Mouse (Mus musculus): ENCODE data around the gene Pcyt1b. TPM values are rescaled to one million over a fixed set of nuclear protein-coding genes. Genes with fewer than 3 reads are reported as not detected.

Gene Pcyt1b
- polyA plus RNA-seq, 1 experiment from 2014 or later = 4.8 TPM

DNA sequence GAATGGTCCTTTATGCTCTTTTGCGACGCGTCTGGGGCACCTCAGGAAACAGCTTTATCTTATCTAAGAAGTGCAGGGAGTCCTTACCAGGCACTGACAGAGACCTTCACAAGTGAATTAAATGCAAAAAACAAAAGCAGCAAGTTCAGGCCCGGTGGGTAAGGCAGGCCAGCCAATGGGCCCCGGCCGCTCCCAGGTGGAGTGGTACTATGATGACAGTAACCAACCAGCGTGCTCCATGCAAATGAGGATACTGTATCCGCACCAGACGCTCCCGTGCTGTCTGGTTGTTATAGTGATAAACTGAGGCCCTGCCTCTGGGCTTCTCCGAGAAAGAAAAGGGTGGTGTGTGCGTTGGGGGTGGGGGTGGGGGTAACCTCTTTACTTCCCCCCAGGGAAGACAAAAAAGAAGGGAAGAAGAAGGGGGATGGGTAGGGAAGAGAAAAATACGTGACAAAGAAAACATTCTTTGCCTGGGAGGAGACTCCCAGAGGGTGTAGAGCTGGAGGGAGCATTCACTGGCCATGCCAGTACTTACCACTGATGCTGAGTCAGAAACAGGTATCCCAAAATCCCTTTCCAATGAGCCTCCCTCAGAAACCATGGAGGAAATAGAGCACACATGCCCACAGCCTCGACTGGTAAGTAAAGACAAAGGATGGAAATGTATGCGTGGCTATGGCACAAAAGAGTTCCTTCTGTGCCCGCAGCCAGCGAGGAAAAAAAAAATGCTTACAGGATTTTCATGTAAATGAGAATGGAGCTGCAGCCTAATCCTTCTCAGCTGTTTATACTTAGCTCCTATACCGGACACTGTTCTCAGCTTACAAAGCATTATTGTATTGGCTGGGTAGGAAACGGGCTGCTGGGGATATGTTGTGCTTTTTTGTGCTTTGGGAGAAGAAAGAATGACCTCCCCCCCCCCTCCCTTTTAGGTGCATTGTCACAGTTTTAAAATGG lies 20.5 kb downstream of the Pcyt1b start:
- Histone ChIP-seq H3K9me3 (no peaks in the 10 kb centered on the region), H3K27me3 (0 out of 2 replicates have a peak, but pooled peaks cover 9% of the 10 kb centered on the region), H3K4me2 (peak overlapping the region; percentile 60), H3K27ac (peak overlapping the region; percentile 87), H3K4me1 (no peaks in the 10 kb centered on the region), H3K9ac (peak overlapping the region; percentile 52), H3K36me3 (no peaks in the 10 kb centered on the region), H3K4me3 (peak overlapping the region; percentile 42)
- peak; percentile 98 for ATAC-seq (ENCODE audit: insufficient number of reproducible peaks, insufficient read depth, low FRiP score, low TSS enrichment, low read depth)
- 19% methylated on average over 19 of the region's 19 CpGs for WGBS

DNA sequence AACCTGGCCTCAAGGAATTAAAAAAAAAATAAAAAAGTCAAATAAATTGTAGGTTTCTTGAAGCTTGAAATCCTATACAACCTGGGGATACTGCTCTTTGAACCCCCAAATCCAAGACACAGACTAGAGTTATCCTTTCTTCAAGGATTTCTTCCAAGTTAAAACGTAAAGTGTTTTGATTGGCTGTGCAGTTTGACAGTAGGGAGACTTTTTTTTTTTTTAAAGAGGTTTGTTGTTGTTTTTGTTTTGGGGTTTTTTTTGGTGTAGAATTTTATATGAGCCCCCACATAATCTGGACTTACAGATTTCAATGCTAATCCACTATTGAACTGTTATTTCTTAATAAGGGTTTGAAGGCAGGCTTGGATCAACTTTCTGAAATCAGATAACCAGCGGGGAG lies 21.6 kb downstream of the Pcyt1b start:
- Histone ChIP-seq H3K36me3 (no peaks in the 10 kb centered on the region), H3K27ac (peak overlapping the region; percentile 87; the same call in 1 of the 2 replicates), H3K9me3 (no peaks in the 10 kb centered on the region), H3K4me1 (no peaks in the 10 kb centered on the region), H3K9ac (no peak overlapping the region), H3K27me3 (0 out of 2 replicates have a peak, but pooled peaks cover 9% of the 10 kb centered on the region), H3K4me3 (peak overlapping the region; percentile 42), H3K4me2 (peak overlapping the region; percentile 60)
- no peak for ATAC-seq (ENCODE audit: insufficient number of reproducible peaks, insufficient read depth, low FRiP score, low TSS enrichment, low read depth)
- WGBS = 52% methylated on average over 2 of the region's 2 CpGs

DNA sequence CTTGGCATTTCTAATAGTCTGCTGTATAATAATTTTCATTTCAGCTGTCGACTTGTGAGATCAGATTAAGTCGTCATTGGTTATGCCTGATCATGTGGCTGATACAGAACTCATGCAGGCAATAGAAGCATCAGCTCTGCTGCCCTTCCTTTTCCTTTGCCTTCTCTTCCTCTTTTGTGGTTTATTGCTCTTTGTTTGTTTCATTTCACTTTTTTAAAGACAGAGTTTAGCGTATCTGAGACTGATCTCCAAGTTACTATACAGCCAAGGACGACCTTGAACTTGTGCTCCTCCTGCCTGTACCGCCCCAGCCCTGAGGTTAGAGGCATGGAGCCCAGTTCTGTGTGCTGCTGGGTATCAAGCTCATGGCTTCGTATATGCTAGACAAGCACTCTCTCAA lies 34.6 kb downstream of the Pcyt1b start:
- no peak overlapping the region for H3K4me2 ChIP-seq
- no peaks in the 10 kb centered on the region for H3K4me1 ChIP-seq
- H3K27me3 ChIP-seq = no peaks in the 10 kb centered on the region; the same call in 1 of the 2 replicates
- WGBS = 71% methylated on average over 6 of the region's 6 CpGs
- no peak overlapping the region for H3K4me3 ChIP-seq
- no peak overlapping the region for H3K9ac ChIP-seq
- ATAC-seq (ENCODE audit: insufficient number of reproducible peaks, insufficient read depth, low FRiP score, low TSS enrichment, low read depth) = no peak
- no peaks in the 10 kb centered on the region for H3K36me3 ChIP-seq
- H3K27ac ChIP-seq = no peak overlapping the region
- H3K9me3 ChIP-seq = no peaks in the 10 kb centered on the region

DNA sequence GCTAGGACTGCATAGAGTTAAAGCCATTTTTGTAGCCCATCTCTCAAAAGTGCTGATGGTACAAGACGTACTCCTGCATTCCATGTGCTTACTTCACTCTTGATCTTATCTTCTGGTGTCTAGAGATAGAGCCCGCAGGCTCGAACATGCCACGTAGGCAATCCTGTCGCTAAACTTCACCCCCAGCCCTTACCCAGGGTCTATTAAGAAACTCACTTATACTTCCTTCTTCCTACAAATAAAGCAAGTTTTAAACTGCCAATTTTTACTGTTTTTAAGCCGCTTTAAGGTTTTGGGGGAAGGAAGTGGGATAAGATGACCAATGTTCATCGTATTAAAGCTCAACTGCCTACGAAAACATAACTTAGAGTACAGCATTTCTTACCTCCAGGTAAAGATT lies 36.0 kb downstream of the Pcyt1b start:
- no peak for ATAC-seq (ENCODE audit: insufficient number of reproducible peaks, insufficient read depth, low FRiP score, low TSS enrichment, low read depth)
- Histone ChIP-seq H3K9ac (no peak overlapping the region), H3K27me3 (no peaks in the 10 kb centered on the region; the same call in 1 of the 2 replicates), H3K4me2 (no peak overlapping the region), H3K9me3 (no peaks in the 10 kb centered on the region), H3K36me3 (no peaks in the 10 kb centered on the region), H3K27ac (no peak overlapping the region), H3K4me3 (no peak overlapping the region), H3K4me1 (no peaks in the 10 kb centered on the region)
- 80% methylated on average over 8 of the region's 8 CpGs for WGBS

DNA sequence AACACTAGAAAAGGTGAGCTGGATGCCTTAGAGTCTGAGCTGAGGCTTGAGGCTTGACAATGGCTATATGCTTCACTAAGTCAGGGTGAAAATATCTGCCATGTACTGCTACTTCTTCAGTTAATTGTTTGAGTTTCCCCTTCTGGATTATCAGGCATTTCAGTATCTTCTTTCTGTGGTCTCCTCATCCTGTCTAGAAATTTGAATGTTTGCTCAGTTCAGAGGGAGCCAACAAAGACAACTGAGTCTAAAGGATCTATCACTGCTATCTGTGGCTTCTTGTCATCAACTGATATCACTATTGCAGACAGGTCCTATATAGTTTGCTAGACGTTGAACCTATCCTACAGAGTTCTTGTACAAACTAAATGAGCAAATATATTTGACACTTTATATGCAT lies 42.9 kb downstream of the Pcyt1b start:
- ATAC-seq (ENCODE audit: insufficient number of reproducible peaks, insufficient read depth, low FRiP score, low TSS enrichment, low read depth) = no peak
- Histone ChIP-seq H3K9ac (no peak overlapping the region), H3K4me3 (no peak overlapping the region), H3K4me1 (peaks cover 6% of the 10 kb centered on the region; the same call in 1 of the 2 replicates), H3K27ac (no peak overlapping the region), H3K27me3 (no peaks in the 10 kb centered on the region), H3K36me3 (no peaks in the 10 kb centered on the region), H3K9me3 (no peaks in the 10 kb centered on the region), H3K4me2 (no peak overlapping the region)
- 77% methylated on average over 1 of the region's 1 CpGs for WGBS

DNA sequence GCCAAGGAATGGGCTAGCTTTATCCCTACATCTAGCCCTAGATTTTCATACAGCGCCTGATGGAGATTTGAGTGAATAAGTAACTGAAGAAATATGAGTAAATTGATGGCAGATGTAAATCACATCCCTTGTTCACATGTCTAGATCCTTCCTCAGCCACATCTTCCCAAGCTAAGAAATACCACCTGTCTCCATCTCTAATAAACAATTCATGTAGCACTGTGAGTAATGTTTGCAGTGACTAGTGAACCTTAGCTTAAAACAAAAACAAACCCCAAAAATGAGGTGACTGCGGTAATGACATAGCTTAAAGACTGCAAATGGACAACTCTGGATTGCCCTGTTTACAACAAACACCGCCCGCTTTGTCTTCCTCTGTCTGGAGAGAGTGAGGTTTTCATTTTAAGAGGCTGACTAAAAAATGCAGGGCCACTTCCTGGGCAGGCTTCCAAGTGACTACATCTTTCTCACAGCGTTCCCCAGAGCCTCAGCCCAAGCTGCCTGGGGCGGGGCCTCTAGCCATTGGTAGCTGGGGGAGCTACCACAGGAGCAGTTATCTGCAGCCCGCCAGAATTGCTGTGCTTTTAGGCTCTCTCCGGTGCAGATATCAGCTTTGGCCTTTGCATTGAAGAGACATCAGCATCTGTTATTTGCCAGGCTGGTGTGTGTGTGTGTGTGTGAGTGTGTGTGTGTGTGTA lies 46.0 kb downstream of the Pcyt1b start:
- Histone ChIP-seq H3K4me2 (0 out of 2 replicates have a peak overlapping the region, but pooled peaks have one; percentile 14), H3K36me3 (no peaks in the 10 kb centered on the region), H3K27ac (peak overlapping the region; percentile 44; the same call in 1 of the 2 replicates), H3K9ac (no peak overlapping the region), H3K4me1 (peaks cover 6% of the 10 kb centered on the region; the same call in 1 of the 2 replicates), H3K4me3 (no peak overlapping the region), H3K27me3 (peaks cover 15% of the 10 kb centered on the region; the same call in 1 of the 2 replicates), H3K9me3 (no peaks in the 10 kb centered on the region)
- WGBS = 40% methylated on average over 8 of the region's 8 CpGs
- ATAC-seq (ENCODE audit: insufficient number of reproducible peaks, insufficient read depth, low FRiP score, low TSS enrichment, low read depth) = no peak

DNA sequence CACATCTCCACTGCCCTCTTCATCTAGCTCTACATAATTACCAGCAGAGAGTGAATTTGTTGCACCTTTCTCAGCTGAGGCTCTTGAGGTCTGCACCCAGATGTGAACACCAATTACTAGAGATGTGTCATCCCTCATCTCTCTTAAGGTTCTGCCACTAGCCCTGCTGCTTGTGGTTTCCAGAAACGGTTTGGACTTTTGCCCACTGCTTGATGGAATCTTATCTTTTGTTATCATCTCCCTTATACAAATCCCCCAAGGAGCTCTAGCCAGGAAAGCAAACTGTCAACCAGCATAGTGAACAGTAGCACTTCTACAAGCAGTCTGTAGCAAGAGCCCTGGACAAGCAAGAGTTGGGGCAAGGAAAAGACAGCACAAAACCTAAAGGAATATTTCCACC lies 57.9 kb downstream of the Pcyt1b start:
- Histone ChIP-seq H3K4me1 (no peaks in the 10 kb centered on the region), H3K27me3 (no peaks in the 10 kb centered on the region; the same call in 1 of the 2 replicates), H3K36me3 (no peaks in the 10 kb centered on the region), H3K4me3 (no peak overlapping the region), H3K9me3 (no peaks in the 10 kb centered on the region), H3K27ac (no peak overlapping the region), H3K9ac (no peak overlapping the region), H3K4me2 (no peak overlapping the region)
- no peak for ATAC-seq (ENCODE audit: insufficient number of reproducible peaks, insufficient read depth, low FRiP score, low TSS enrichment, low read depth)
- 53% methylated on average over 1 of the region's 1 CpGs for WGBS

DNA sequence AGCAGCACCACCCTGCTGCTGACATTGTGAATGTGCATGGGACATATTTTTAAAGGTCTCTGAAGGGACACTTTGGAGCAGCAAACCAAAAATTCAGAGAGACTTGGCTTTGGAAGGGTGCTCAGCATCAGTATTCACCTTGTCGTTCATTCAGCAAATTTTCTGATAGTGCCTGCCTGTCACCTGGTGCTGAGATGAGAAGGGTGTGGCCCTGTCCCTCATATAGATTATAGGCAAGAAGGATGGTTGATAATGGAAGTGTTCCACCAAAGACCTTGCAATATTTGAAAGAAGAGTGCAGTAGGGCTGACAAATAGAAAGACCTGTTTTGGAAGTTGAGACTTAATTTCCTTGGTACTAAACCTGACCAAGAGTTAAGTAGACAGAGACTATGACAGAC lies 74.9 kb downstream of the Pcyt1b start:
- no peak overlapping the region for H3K9ac ChIP-seq
- no peak for ATAC-seq (ENCODE audit: insufficient number of reproducible peaks, insufficient read depth, low FRiP score, low TSS enrichment, low read depth)
- H3K27me3 ChIP-seq = no peaks in the 10 kb centered on the region; the same call in 1 of the 2 replicates
- no peaks in the 10 kb centered on the region for H3K9me3 ChIP-seq
- H3K4me3 ChIP-seq = no peak overlapping the region
- no peaks in the 10 kb centered on the region for H3K4me1 ChIP-seq
- H3K36me3 ChIP-seq = no peaks in the 10 kb centered on the region
- H3K27ac ChIP-seq = no peak overlapping the region
- no peak overlapping the region for H3K4me2 ChIP-seq
- WGBS = 85% methylated on average over 1 of the region's 1 CpGs

DNA sequence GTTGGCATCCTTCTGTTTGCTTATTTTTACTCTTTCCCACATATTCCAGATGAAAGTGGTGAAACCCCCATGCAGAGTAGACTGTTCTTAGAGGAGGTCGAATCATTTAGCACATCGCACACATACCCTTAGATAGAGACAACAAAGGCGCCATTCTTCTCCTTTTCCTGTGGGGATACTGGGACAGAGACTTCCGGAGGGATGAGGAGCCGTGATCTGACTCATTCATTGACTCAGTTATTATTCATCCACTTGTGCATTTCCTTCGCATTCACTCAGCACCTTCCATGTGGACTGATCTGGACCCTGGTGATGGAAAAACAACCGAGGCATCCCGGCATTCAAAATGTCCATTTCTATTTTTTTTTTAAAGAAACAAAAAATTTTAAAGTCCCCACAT lies 76.2 kb downstream of the Pcyt1b start:
- H3K27me3 ChIP-seq = no peaks in the 10 kb centered on the region; the same call in 1 of the 2 replicates
- H3K4me1 ChIP-seq = no peaks in the 10 kb centered on the region
- no peak overlapping the region for H3K27ac ChIP-seq
- H3K4me3 ChIP-seq = no peak overlapping the region
- H3K9ac ChIP-seq = no peak overlapping the region
- H3K36me3 ChIP-seq = no peaks in the 10 kb centered on the region
- no peak overlapping the region for H3K4me2 ChIP-seq
- no peaks in the 10 kb centered on the region for H3K9me3 ChIP-seq
- no peak for ATAC-seq (ENCODE audit: insufficient number of reproducible peaks, insufficient read depth, low FRiP score, low TSS enrichment, low read depth)
- 67% methylated on average over 8 of the region's 8 CpGs for WGBS

DNA sequence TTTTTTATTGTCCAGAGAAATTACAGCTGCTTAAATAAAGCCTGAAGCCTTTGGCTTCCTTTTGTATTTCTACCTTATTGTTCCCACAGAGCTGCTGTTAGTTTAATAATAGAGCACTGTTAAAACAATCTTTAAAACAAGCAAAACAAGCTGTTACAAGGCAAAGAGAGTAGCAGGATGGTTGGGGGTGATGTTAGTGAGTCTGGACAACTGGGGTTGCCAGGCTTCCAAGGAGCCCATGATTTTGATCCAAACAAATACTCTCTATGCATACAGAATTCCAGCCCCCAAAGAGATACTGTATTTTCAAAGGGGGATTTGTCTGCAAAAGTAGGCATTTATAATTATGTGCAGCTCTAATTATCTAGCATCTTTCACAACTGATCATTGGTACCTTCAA lies 77.7 kb downstream of the Pcyt1b start:
- no peaks in the 10 kb centered on the region for H3K4me1 ChIP-seq
- no peak overlapping the region for H3K4me2 ChIP-seq

DNA sequence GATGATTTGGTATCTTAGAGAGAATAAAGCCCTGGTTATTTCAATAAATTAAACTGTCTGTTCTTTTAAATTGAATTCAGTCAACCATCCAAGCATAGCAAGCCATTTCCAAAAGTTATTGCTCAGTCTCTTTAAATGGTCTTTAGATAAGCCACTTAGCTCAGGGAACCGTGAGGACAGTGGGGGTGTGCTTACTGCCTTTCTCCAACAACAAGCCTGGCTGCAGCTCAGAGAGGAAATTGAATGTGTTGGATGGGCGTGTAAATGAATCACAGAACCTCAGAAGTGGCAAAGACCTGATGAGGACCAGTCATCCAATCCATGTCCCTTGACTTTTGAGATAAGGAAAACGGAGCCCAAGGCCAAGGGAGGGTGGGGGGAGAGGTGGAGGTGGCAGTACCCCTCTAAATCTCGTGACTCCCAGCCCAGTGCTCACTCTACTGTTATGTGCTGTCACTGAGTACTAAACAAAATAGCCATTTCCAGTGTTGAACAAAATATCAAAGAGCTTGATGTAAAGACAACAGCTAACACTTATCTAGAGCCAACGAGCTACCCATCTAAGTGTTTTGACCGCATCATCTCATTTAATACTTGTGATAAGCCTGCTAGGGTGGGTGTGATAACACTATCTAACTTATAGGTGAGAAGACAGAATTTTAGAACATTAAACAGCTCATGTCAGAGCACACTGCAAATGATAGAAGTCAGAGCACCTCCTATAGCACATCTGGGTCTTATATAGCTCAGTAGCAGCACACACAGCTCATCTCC lies 78.5 kb downstream of the Pcyt1b start:
- H3K4me1 ChIP-seq = no peaks in the 10 kb centered on the region
- H3K4me2 ChIP-seq = no peak overlapping the region
- no peaks in the 10 kb centered on the region for H3K9me3 ChIP-seq
- H3K36me3 ChIP-seq = no peaks in the 10 kb centered on the region
- no peak for ATAC-seq (ENCODE audit: insufficient number of reproducible peaks, insufficient read depth, low FRiP score, low TSS enrichment, low read depth)
- 68% methylated on average over 6 of the region's 6 CpGs for WGBS
- H3K9ac ChIP-seq = no peak overlapping the region
- peaks cover 4% of the 10 kb centered on the region for H3K27me3 ChIP-seq
- no peak overlapping the region for H3K4me3 ChIP-seq
- no peak overlapping the region for H3K27ac ChIP-seq

More for the DNA sequence above, 77.7 kb downstream of the Pcyt1b start:
- no peak for ATAC-seq (ENCODE audit: insufficient number of reproducible peaks, insufficient read depth, low FRiP score, low TSS enrichment, low read depth)
- H3K27me3 ChIP-seq = peaks cover 4% of the 10 kb centered on the region
- H3K27ac ChIP-seq = no peak overlapping the region
- no peak overlapping the region for H3K4me3 ChIP-seq
- no peaks in the 10 kb centered on the region for H3K9me3 ChIP-seq
- H3K9ac ChIP-seq = no peak overlapping the region
- H3K36me3 ChIP-seq = no peaks in the 10 kb centered on the region

All from embryonic facial prominence, embryonic 13.5 days (tissue).